Mouse (Mus musculus) liver, embryonic 15.5 days (tissue): ENCODE measurements around the gene Elavl3. TPM values are rescaled to one million over a fixed set of nuclear protein-coding genes. Genes with fewer than 3 reads are reported as not detected.

Experiments used
- ATAC-seq: fragments of 200-750 bp; cut with Nextera tagmentation; 2 replicates; pipeline ENCODE4 v1.8.0; 2017; ENCODE audit warnings: moderate number of reproducible peaks, mild to moderate bottlenecking, moderate library complexity; ENCODE audit not compliant: insufficient read depth
- H3K27ac ChIP-seq: fragments of 300-500 bp; sonication (generic); replicated peaks from 2 replicates; pipeline ENCODE4 v1.5.1; 2015; ENCODE audit warnings: mild to moderate bottlenecking, inconsistent platforms
- H3K27me3 ChIP-seq: fragments of 300-500 bp; sonication (generic); 2 replicates; pipeline ENCODE4 v1.6.1; 2015; ENCODE audit warnings: mild to moderate bottlenecking, inconsistent platforms
- H3K36me3 ChIP-seq: fragments of 300-500 bp; sonication (generic); replicated peaks from 2 replicates; pipeline ENCODE4 v1.6.1; 2015; ENCODE audit warnings: moderate library complexity, mild to moderate bottlenecking, inconsistent platforms
- H3K4me1 ChIP-seq: fragments of 300-500 bp; sonication (generic); replicated peaks from 2 replicates; pipeline ENCODE4 v1.6.1; 2015; ENCODE audit warnings: inconsistent platforms
- H3K4me2 ChIP-seq: fragments of 300-500 bp; sonication (generic); 2 replicates; pipeline ENCODE4 v1.6.1; 2015; ENCODE audit warnings: moderate library complexity, mild to moderate bottlenecking, inconsistent platforms
- H3K4me3 ChIP-seq: fragments of 300-500 bp; sonication (generic); replicated peaks from 2 replicates; pipeline ENCODE4 v1.5.1; 2015; ENCODE audit warnings: mild to moderate bottlenecking, inconsistent platforms
- H3K9ac ChIP-seq: fragments of 300-500 bp; sonication (generic); 2 replicates; pipeline ENCODE4 v1.6.1; 2015; ENCODE audit warnings: moderate library complexity, mild to moderate bottlenecking, inconsistent platforms
- H3K9me3 ChIP-seq: fragments of 300-500 bp; sonication (generic); replicated peaks from 2 replicates; pipeline ENCODE4 v1.6.1; 2016; ENCODE audit warnings: inconsistent platforms
- WGBS: fragments of 180-500 bp; shearing (Covaris S2); methylation state at CpG from one replicate; pipeline ENCODE4 v1.1.7; 2015; ENCODE audit warnings: mixed read lengths; ENCODE audit not compliant: insufficient replicate concordance; 5-methylcytosine and 5-hydroxymethylcytosine counted together
- polyA plus RNA-seq: library from polyadenylated mRNA; unstranded; fragments of >200 nt; fragmentation: Nextera tagmentation; extraction: Ambion mirVana; gene quantifications from 2 replicates; pipeline ENCODE4 v1.2.1, GENCODE M21; 2015

Elavl3 gene
- 0.02 and 0.05 TPM in 2 replicates for polyA plus RNA-seq

DNA sequence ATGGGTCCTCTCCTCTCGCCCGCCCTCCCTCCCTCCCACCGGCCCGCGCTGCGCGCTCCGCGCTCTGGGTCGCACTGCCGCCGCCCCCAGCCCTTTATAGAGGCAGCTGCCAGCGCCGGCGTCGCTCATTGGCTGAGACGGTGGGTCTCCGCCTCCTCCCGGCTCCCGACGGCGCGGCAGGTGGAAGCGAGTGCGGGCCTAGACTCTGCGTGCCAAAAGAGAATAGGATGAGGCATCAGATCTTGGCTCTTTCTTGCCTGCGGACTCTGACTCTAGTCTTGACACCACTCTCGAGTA lies at the start of gene Elavl3:
Elavl3 (minus strand) TSS at position 66 of the 297 bp plus-strand sequence.
- peak within 1 kb of the TSS; percentile 56 for H3K4me2 ChIP-seq
- peak within 1 kb of the TSS; percentile 33 for H3K4me3 ChIP-seq
- peaks cover 91% of the 10 kb centered on the region for H3K27me3 ChIP-seq
- H3K4me1 ChIP-seq, result peaks cover 45% of the 10 kb centered on the region
- 0 out of 2 replicates have a peak, but pooled peaks cover 3% of the 10 kb centered on the region for H3K9me3 ChIP-seq
- no peak for ATAC-seq
- no peak within 1 kb of the TSS for H3K9ac ChIP-seq
- WGBS, result 2% methylated on average over 28 of the region's 28 CpGs
- 0 out of 2 replicates have a peak, but pooled peaks cover 1% of the 10 kb centered on the region for H3K36me3 ChIP-seq
- no peak within 1 kb of the TSS for H3K27ac ChIP-seq

DNA sequence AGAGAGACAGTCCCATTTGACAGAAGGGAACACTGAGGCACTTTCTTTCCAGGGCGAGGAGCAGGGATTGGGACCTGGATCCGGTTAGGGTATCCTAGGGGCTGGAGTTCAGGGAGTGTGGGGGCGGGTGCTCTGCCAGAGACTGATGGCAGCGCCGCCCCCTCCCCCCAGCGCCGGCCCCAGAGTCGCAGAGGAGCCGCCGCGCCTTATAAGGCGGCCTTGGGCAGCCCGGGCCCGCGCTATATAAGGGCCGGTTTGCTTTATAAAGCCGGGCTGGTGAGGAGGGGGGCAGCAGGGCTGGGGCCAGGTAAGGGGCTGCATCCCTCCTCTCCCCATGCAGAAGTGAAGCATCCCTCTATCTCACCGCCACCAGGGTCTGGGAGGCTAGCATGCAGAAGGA lies 48.1 kb upstream of the Elavl3 start:
- Histone ChIP-seq H3K4me3 (no peak overlapping the region), H3K27ac (no peak overlapping the region), H3K4me1 (peaks cover 8% of the 10 kb centered on the region), H3K27me3 (peaks cover 82% of the 10 kb centered on the region), H3K9me3 (no peaks in the 10 kb centered on the region), H3K4me2 (no peak overlapping the region), H3K36me3 (no peaks in the 10 kb centered on the region), H3K9ac (no peak overlapping the region)
- WGBS, result 4% methylated on average over 18 of the region's 18 CpGs
- ATAC-seq, result no peak

DNA sequence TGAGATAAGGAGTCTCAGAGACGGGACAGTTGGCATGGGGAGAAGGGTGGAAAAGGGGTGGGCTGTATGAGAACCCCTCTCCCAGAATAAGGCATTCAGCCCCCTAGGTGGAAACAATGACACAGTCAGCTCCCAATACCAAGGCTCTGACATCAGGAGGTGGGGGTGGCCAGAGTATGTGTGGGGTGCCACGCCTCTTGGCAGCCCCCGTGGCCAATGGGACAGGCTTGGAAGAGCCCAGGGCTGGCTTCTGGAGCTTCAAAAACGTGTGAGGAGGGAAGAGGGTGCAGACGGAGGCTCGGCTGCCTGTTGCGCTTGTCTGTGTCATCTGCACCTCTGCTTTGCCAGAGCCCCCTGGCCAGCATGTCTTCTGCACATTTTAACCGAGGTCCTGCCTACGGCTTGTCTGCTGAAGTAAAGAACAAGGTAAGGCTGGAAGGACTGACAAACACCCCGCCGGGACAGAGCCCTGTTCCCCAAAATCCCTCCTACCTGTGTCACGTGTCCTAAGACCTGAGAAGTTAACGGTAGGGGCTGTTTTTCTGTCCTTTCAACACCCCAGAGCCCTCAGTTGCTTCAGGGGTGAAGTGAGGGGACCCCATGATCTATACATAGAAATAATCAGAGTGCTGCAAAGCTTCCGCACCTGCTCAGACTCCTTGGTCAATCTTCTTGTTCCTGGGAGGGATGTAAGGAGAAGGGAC lies 47.3 kb upstream of the Elavl3 start, which contains the start of gene Cnn1:
Cnn1 (plus strand) TSS at position 224 of the 704 bp plus-strand sequence.
- Histone ChIP-seq H3K27ac (no peak within 1 kb of the TSS), H3K4me3 (no peak within 1 kb of the TSS), H3K27me3 (peaks cover 88% of the 10 kb centered on the region), H3K4me1 (peaks cover 8% of the 10 kb centered on the region), H3K4me2 (no peak within 1 kb of the TSS), H3K36me3 (no peaks in the 10 kb centered on the region), H3K9me3 (no peaks in the 10 kb centered on the region), H3K9ac (no peak within 1 kb of the TSS)
- 7% methylated on average over 14 of the region's 14 CpGs for WGBS
- no peak for ATAC-seq

DNA sequence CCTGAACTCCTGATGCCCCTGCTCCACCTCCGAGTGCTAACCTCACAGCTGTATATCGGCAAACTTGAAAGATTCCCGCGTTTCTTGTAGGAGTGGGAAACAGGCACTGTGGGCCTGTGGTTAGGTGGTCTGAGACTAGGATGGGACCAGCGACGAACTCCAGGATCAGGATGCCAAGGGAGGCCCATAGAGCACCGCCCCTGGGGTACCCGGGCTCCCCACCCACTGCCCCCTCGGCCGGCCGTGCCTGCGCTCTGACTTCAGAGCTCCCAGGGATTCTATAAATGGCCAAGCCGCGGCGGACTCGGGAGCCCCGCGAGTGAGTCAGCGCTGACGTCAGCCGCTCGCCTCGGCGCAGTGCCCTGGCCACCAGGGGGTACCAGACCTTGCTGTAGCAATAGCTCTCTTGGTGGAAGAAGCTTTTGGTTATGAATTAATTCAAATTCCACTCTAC lies 44.1 kb upstream of the Elavl3 start:
- Histone ChIP-seq H3K36me3 (no peaks in the 10 kb centered on the region), H3K9ac (peak overlapping the region; percentile 52), H3K9me3 (no peaks in the 10 kb centered on the region), H3K27me3 (peaks cover 72% of the 10 kb centered on the region), H3K4me3 (peak overlapping the region; percentile 49), H3K4me2 (peak overlapping the region; percentile 83), H3K27ac (no peak overlapping the region), H3K4me1 (peaks cover 8% of the 10 kb centered on the region)
- 2% methylated on average over 24 of the region's 24 CpGs for WGBS
- peak; percentile 68 for ATAC-seq

DNA sequence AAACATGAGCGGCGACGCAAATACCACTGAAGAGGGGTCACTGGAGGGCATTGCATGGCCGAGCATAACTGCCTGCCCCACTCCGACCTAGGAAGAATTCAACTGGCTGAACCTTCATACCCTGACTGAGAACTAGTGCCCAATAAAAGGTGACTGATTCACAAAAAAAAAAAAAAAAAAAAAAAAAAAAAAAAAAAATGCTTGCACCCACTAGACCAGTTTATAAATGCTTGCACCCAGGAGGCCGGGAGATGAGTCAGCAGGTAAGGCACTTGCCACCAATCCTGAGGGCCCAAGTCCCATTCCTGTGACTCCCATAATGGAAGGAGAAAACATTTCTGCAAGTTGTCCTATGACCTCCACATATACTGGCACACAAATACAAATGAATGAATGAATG lies 40.9 kb upstream of the Elavl3 start:
- WGBS, result 80% methylated on average over 6 of the region's 6 CpGs
- no peak for ATAC-seq
- no peak overlapping the region for H3K9ac ChIP-seq
- peaks cover 41% of the 10 kb centered on the region for H3K27me3 ChIP-seq
- no peak overlapping the region for H3K4me3 ChIP-seq
- no peak overlapping the region for H3K4me2 ChIP-seq
- no peaks in the 10 kb centered on the region for H3K9me3 ChIP-seq
- H3K36me3 ChIP-seq, result no peaks in the 10 kb centered on the region
- H3K27ac ChIP-seq, result no peak overlapping the region
- H3K4me1 ChIP-seq, result peaks cover 8% of the 10 kb centered on the region

DNA sequence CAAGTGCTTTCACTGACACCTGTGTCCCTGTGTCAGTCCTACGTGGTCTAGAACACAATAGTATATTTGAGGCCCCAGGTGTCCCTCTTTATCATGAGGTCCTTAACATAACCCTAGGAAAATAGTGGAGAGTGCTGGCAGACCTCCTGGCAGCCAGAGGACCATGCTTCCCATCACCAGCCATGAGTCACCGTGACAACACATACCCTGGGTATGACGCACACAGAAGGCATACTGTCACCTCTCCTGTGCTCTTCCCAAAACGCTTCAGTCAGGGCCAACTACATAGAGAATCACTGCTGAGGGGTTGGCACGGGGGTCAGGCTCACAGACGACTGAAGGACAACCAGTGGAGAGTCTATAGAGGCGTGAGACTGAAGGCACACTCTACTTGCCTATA lies 38.2 kb upstream of the Elavl3 start:
- H3K4me3 ChIP-seq, result no peak overlapping the region
- peaks cover 17% of the 10 kb centered on the region for H3K27me3 ChIP-seq
- H3K27ac ChIP-seq, result no peak overlapping the region
- 76% methylated on average over 7 of the region's 7 CpGs for WGBS
- ATAC-seq, result no peak
- no peak overlapping the region for H3K9ac ChIP-seq
- H3K36me3 ChIP-seq, result no peaks in the 10 kb centered on the region
- H3K9me3 ChIP-seq, result no peaks in the 10 kb centered on the region
- H3K4me2 ChIP-seq, result no peak overlapping the region
- H3K4me1 ChIP-seq, result peaks cover 9% of the 10 kb centered on the region

DNA sequence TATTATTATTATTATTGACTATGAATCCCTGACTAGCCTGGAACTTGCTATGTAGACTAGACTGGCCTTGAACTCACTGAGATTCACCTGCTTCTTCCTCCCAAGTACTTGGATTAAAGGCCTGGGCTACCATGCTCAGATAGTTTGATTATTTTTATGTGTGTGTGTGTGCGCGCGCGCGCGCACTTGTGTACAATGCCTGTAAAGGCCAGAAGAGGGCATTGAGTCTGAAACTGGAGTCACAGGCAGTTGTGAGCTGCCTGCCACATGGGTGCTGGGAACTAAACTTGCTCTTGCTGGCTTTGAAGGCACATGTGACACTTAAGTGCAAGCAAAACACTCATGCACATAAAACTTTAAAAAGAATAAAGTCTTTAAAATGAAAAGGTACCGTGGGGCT lies 37.5 kb upstream of the Elavl3 start:
- H3K4me1 ChIP-seq, result peaks cover 16% of the 10 kb centered on the region
- no peak overlapping the region for H3K4me2 ChIP-seq
- 94% methylated on average over 7 of the region's 7 CpGs for WGBS
- H3K9ac ChIP-seq, result no peak overlapping the region
- H3K9me3 ChIP-seq, result no peaks in the 10 kb centered on the region
- H3K36me3 ChIP-seq, result no peaks in the 10 kb centered on the region
- peaks cover 10% of the 10 kb centered on the region for H3K27me3 ChIP-seq
- no peak overlapping the region for H3K4me3 ChIP-seq
- no peak for ATAC-seq
- H3K27ac ChIP-seq, result no peak overlapping the region

DNA sequence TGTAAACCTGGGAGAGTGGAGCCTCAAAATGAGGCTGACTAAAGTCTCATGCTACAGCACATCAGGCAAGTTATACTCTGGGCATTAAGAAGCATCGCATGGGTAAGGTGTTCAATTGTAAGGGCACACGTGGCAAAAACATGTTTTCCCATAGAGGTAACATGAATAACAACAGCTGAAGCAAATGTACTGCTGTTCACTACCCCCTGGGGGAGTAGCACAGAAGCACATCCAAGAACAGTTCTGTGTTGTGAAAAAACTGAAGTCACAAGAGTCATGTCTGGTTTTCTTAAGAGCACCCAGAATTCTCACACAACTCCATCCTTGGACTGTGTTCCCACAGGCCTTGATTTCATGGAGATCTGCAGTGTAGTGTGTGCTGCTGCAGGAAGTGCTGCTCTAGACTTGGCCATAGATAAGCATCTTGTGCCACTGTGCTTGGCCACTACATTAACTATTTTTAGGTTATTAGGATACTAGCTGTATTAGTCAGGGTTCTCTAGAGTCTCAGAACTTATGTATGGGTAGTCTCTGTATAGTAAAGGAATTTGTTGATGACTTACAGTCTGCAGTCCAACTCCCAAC lies 35.3 kb upstream of the Elavl3 start:
- no peak overlapping the region for H3K4me2 ChIP-seq
- no peak for ATAC-seq
- H3K27ac ChIP-seq, result no peak overlapping the region
- no peak overlapping the region for H3K4me3 ChIP-seq
- H3K4me1 ChIP-seq, result peaks cover 27% of the 10 kb centered on the region
- H3K27me3 ChIP-seq, result no peaks in the 10 kb centered on the region
- WGBS, result 48% methylated on average over 2 of the region's 2 CpGs
- H3K9me3 ChIP-seq, result no peaks in the 10 kb centered on the region
- no peak overlapping the region for H3K9ac ChIP-seq
- 0 out of 2 replicates have a peak, but pooled peaks cover 3% of the 10 kb centered on the region for H3K36me3 ChIP-seq

DNA sequence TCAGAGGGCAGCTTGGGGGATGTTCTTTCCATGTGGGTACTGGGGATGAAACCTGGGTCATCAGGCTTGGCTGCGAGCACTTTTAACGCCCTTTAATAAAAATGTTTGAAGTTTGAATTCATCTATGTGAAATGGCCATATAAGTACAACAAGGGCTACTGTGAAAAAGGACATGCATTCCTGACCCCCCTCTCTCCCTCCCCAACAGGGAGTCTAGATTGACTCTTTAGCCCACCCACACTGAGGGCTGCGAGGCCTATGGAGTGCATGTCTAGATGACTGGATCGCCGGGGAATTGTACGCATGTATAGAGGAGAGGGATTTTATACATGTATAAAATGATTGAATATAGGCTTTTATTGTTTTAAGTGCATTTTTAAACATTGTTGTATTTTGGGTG lies 34.2 kb upstream of the Elavl3 start:
- H3K9ac ChIP-seq, result peak overlapping the region; percentile 86
- peak overlapping the region; percentile 92 for H3K4me3 ChIP-seq
- H3K9me3 ChIP-seq, result no peaks in the 10 kb centered on the region
- H3K4me1 ChIP-seq, result peaks cover 27% of the 10 kb centered on the region
- ATAC-seq, result no peak
- 83% methylated on average over 6 of the region's 6 CpGs for WGBS
- no peaks in the 10 kb centered on the region for H3K27me3 ChIP-seq
- peak overlapping the region; percentile 77; the same call in 1 of the 2 replicates for H3K27ac ChIP-seq
- 0 out of 2 replicates have a peak, but pooled peaks cover 3% of the 10 kb centered on the region for H3K36me3 ChIP-seq
- peak overlapping the region; percentile 72 for H3K4me2 ChIP-seq

DNA sequence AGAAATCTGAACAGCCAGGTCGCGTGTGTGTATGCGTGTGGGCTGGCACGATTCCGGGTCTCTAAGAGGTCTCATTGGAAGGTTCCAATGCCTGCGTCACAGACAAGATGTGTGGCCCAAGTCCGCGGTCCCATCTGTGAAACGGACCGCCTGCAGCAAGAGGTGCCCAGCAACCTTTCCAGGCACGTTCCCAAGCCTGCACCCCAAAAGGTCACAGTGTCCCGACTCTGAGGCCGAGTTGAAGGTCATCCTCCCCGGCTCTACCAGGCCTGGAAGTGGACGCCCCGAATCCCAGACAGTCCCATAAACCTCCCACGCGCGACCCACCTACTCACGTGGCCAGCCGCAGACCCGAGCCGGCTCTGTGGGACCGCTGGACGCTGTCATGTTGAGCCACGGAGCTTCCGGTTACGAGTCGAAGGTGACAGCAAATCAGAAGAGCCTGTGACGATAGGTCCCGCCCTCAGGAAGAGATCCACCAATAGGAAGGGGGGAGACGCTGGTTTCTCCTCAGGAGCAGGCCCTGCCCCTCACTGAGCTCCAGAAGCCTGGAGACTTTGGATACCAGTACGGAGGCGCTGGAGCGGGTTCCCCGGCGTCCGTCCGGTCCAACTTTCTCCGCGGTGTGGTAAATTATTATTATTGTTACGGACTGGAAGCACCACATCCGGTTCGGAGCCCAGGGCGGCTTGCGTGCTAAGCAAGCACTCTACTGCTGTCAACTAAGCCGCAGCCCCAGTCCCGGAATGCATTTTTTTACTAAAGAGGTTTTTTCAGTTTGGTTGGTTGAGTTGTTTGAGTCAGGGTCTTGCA lies 33.4 kb upstream of the Elavl3 start, which contains the start of gene Ecsit:
Ecsit (minus strand) TSS at position 417 of the 813 bp plus-strand sequence.
- Histone ChIP-seq H3K27ac (peak within 1 kb of the TSS; percentile 77), H3K9me3 (no peaks in the 10 kb centered on the region), H3K4me3 (peak within 1 kb of the TSS; percentile 92), H3K9ac (peak within 1 kb of the TSS; percentile 86), H3K4me2 (peak within 1 kb of the TSS; percentile 72), H3K36me3 (0 out of 2 replicates have a peak, but pooled peaks cover 3% of the 10 kb centered on the region), H3K27me3 (no peaks in the 10 kb centered on the region), H3K4me1 (peaks cover 27% of the 10 kb centered on the region)
- peak; percentile 99 for ATAC-seq
- under 1% methylated on average over 48 of the region's 48 CpGs for WGBS

DNA sequence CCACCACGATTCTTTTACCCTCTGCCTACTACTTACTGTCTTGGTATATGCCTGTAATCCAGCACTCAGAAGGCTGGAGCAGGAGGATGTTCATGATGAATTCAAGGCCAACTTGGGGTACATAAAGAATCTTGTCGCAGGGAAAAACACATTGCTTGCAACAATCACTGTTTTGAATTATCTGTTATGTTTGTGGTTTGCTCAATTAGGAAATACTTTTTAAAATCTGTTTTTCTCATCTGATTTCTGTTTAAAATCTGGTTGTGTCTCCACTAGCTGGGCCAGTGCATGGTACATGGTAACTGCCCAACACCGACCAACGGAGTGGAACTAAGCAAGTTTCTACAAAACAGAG lies 32.8 kb upstream of the Elavl3 start:
- no peak for ATAC-seq
- WGBS, result 17% methylated on average over 4 of the region's 4 CpGs
- Histone ChIP-seq H3K36me3 (0 out of 2 replicates have a peak, but pooled peaks cover 3% of the 10 kb centered on the region), H3K4me2 (peak overlapping the region; percentile 72), H3K9ac (peak overlapping the region; percentile 86), H3K9me3 (no peaks in the 10 kb centered on the region), H3K4me3 (peak overlapping the region; percentile 92), H3K4me1 (peaks cover 27% of the 10 kb centered on the region), H3K27ac (peak overlapping the region; percentile 69), H3K27me3 (no peaks in the 10 kb centered on the region)
